Mouse (Mus musculus) megakaryocyte progenitor cell, adult 5-6 weeks (primary cell): ENCODE measurements around the gene Sept9. TPM values are rescaled to one million over a fixed set of nuclear protein-coding genes. Genes with fewer than 3 reads are reported as not detected.
A peak's percentile ranks its signal among the peaks of the same experiment; 100 is the strongest.
"Not testable (repeated sequence)": the region's sequence is repeated elsewhere in the genome, so short reads cannot be mapped to it uniquely, and the experiment has no call there.

Source experiments
- ATAC-seq: replicated peaks from 2 replicates; pipeline ENCODE4 v1.8.0; 2016; ENCODE audit warnings: mild to moderate bottlenecking, moderate TSS enrichment, inconsistent platforms; ENCODE audit not compliant: poor library complexity
- total RNA-seq, 2 experiments: library from RNA; stranded (forward) in 1 of 2; stranded (reverse) in 1 of 2; fragments of 157-497, 149-512 nt in 1 of 2; fragments of 200-1000 nt in 1 of 2; gene quantifications; 2 replicates each; pipeline versions ENCODE4 v1.2.3 to v1.2.4; 2015 to 2017

Sept9 gene
- total RNA-seq, 2 experiments from 2014 or later = 81.7 to 140 TPM

DNA sequence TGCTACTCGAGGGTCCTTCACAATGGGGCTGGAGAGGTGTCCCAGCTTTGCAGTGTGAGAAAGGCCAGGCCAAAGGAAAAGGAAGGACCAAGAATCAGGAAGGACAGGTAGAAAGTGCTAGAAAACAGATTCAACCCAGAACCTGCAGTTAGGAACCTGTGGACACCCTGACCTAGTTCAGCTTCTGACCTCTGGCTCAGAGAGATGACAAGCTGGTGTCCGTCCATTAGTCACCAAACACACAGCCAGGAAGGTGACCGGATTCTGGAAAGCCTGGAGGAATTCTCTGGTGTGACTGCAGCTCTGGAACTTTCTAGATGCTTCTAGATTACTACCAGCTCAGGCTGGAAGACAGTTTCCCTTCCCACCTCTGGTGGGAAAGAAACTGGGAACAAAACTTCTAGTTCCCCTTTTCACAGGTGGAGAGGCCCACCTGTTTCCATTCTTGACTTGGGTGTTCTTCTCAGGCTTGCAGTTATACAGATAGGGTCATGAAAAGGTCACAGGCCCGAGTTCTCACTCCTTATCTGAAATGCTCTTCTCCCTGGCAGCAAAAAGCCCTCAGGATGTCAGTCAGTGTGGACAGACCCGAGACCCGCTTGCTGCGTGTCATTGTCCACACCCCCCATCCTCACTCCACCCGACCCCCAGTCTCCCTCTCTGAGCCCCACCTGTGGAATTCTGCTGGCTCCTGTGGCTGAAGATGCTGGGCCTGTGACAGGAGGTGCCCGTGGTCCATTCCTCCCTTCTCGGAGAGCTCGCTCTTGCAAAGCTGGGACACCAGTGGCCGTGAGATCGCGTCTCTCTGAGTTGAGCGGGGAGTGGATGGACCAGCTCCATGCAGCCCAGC lies 123.5 kb downstream of the Sept9 start:
- ATAC-seq = no peak

GRCm38 (mm10) chr11:117323976-117324574 lies 124.6 kb downstream of the Sept9 start:
- no peak for ATAC-seq

DNA sequence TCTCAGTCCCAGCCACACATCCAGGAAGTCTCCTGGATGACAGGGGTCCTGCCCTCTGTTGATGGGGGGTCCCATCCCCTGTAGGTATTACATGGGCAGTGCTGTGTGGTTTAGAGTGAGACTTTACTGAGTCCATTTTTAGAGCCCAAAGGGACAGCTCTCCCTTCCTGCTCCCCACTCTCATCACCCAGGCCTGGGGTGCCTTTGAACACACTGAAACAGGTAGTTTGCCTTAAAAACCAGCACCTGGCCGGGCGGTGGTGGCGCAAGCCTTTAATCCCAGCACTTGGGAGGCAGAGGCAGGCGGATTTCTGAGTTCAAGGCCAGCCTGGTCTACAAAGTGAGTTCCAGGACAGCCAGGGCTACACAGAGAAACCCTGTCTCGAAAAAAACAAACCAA lies 125.3 kb downstream of the Sept9 start:
- not testable (repeated sequence) for ATAC-seq

DNA sequence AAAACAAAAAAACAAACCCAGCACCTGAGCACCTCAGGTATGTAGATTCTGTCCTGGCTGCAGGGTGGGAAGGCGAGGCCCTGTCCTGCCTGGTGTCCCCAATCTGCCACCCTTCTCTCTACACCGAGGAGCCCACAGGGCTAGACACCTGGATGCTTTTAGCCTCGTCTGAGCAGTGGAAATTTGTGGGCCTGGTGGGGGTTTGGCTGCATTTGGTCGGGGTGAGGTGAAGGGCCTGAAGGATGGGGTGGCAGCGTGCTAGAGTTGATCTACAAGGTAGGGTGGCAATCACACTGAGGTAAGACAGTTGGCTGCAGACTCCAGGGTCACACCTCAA lies 125.6 kb downstream of the Sept9 start:
- no peak for ATAC-seq

GRCm38 (mm10) chr11:117325468-117326139 lies 126.1 kb downstream of the Sept9 start:
- peak; percentile 47 for ATAC-seq

DNA sequence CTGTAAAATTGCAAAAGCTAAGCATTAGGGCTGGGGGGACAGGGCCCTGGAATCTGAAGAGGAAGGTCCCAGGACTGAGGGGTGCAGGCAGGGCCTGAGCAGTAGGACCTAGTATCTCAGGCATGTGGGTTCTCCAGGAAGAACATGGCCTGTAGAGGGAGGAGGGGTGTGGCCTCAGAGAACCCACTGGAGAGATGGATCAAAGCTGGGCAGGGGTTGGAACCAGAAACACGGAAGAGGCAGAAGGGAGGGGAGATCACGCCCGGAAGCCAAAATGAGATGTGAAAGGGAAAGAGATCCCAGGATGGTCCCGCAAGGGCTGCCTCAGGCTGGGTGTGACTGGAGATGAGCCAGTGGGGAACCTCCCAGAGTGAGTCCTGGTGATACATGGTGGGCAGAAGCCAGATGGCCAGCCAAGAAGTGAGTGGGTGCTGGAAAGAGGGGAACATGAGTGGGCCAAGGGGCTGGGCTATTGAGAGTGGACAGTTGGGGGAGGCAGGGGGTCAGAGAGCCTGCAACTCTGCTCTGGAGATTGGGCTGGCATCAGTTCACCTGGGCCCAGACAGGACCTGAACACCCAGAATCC lies 126.8 kb downstream of the Sept9 start:
- peak; percentile 46 for ATAC-seq

- no peak for ATAC-seq
Observed at GRCm38 (mm10) chr11:117326867-117327600, 127.6 kb downstream of the Sept9 start.

GRCm38 (mm10) chr11:117327633-117328032 lies 128.2 kb downstream of the Sept9 start:
- no peak for ATAC-seq

- ATAC-seq = no peak
Observed at GRCm38 (mm10) chr11:117330076-117330950, 130.9 kb downstream of the Sept9 start.

DNA sequence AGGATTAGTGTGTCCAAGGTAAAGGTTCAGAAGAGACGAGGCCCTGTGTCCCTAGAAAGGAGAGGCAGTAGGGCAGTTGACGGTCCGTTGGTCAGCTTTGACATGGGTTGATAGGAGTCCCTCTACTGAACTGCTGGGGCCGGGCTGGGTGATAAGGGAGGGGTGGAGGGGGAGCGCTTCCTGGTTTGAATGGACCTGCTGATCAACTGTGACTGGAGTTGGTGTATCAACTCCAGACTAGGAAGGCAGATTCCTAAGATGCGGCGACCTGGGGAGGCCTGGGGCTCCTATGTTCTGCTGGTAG lies 131.4 kb downstream of the Sept9 start:
- ATAC-seq = no peak

GRCm38 (mm10) chr11:117331361-117332241 lies 132.1 kb downstream of the Sept9 start:
- no peak; the same call in 1 of the 2 replicates for ATAC-seq

DNA sequence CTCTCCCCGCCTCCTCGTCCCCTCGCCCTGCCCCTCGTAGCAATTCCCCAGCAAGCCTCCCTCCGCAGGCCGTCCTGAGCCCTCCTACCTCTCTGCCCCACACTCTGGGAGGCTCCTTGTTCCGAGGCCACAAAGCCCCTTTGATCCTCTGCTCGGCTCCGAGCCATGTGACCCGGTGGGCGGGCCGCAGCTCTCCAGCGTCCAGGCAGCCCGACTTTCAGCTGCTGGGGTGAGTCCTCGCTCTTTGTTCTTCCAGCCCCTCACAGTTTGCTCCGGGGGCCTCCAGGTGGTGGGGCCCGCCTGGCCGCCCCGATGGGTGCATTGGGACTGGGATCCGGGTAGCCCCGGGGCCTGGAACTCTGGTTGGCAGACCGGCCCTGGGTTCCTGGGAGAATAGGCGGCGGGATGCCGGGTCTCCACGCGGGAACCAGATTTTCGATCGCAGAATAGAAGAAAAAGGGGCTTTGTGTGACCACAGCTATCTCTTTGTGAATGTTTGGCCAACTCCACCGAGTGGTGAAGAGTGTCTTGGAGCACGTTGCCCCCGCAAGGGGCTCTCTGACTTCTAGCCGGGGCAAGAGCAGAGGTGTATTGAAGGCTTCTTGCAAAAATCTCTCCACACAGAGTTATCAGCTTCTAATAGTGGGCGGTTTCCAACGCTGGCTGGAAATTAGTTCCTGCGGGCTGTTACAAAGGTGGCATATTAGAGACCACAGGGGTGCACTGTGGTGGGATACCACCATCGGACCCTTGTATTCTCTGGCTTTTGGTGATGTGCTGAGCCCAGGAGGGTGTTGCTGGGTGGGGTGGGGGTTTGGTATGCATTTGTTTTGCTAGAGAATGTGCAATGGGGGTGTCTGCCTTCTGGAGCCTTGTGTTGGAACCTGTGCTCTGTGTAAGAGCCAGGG lies 133.0 kb downstream of the Sept9 start:
- ATAC-seq = peak; percentile 38

DNA sequence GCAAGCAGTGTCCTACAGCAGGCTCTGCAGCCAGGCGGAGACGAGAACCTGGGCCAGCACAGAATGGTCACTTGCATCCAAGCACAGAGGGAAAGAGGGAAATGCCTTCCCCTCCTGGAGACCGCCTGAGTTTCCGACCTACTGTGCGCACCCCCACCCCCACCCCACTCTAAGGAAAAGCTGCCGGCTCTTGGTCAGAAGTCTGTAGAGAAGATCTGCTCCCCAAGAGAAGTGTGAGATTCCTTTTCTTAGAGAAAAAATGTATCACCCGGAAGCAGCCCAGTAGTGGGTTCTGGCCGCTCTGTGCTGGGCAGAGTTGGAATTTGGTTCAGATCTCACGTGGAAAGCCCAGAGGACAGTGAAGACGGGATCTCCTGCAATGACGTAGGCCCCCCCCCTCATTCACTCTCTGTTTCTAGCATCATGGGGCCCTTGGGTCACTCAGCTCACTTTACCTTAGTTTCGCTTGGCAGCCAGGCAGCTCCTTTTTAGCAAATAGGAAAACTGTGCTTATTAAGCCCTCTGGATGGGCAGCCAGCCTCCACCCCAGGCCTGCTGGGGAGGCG lies 133.8 kb downstream of the Sept9 start:
- ATAC-seq = no peak

- peak; percentile 59 for ATAC-seq
Observed at GRCm38 (mm10) chr11:117334101-117334500, 134.6 kb downstream of the Sept9 start.

DNA sequence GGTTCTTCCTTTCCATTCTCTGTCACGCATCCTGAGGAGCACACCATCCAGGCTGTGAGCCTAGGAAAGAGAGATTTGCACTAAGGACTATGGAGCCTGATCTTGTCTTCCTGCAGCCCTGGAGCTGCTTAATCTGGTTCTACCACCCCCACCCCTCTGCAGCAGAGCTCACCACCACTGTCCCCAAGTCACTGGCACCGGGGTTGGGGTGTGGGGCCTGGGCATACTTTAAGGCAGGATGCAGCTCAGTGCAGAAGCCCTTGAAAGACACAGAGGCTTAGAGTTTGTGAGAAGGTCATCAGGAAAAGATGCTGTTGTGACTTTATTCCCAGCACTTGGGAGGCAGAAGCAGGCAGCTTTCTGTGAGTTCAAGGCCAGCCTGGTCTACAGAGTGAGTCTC lies 135.7 kb downstream of the Sept9 start:
- no peak for ATAC-seq

- no peak for ATAC-seq
Observed at GRCm38 (mm10) chr11:117336081-117336788, 136.8 kb downstream of the Sept9 start.

- no peak for ATAC-seq
Observed at GRCm38 (mm10) chr11:117337749-117338148, 138.3 kb downstream of the Sept9 start.
